Mouse (Mus musculus) adrenal gland, postnatal 10 days (tissue): Measurements from ENCODE around the gene Moxd2. TPM values are rescaled to one million over a fixed set of nuclear protein-coding genes. Genes with fewer than 3 reads are reported as not detected.

ENCODE experiments used
- DNase-seq: peaks from one replicate; pipeline ENCODE4 v3.0.0; 2021; ENCODE audit warnings: mixed read lengths
- long read RNA-seq, 2 experiments: library from polyadenylated mRNA; stranded (forward); transcript quantifications; one replicate each; pipeline ENCODE4 v2.0.0; 2021
- total RNA-seq, 2 experiments: library from RNA; stranded (reverse); gene quantifications; 2 replicates each; pipeline ENCODE4 v1.2.3; 2021

The Moxd2 gene
- total RNA-seq: not detected
- long read RNA-seq, experiment 1: 0 reads
- long read RNA-seq, experiment 2: 0 reads

- no peak for DNase-seq
These were observed at the start of gene Moxd2 for GRCm38 (mm10) chr6:40887394-40887793. TSS of gene Moxd2 (minus strand) at chr6:40887494.

DNA sequence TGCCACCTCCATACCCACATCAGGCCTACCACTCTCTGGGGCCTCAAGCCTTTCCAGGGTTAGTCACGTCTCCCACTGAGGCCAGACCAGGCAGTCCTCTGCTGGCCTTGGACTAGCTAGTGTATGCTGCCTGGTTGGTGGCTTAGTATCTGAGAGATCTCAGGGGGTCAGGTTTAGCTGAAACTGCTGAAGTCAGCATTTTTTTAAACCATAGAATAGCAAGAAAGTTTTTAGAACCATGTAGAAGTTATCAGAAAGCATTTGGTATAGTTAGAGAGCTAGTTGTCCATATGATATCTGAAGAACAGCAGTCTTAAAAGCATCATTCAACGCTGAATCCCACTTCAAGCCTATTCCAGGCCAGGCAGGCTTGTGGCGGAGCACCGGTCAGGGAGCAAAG is 32.7 kb upstream of the Moxd2 start:
- DNase-seq: no peak

- no peak for DNase-seq
These were observed 13.0 kb upstream of the Moxd2 start, which contains the start of gene Prss58 for GRCm38 (mm10) chr6:40900287-40900686. TSS of gene Prss58 (minus strand) at chr6:40900387.

DNA sequence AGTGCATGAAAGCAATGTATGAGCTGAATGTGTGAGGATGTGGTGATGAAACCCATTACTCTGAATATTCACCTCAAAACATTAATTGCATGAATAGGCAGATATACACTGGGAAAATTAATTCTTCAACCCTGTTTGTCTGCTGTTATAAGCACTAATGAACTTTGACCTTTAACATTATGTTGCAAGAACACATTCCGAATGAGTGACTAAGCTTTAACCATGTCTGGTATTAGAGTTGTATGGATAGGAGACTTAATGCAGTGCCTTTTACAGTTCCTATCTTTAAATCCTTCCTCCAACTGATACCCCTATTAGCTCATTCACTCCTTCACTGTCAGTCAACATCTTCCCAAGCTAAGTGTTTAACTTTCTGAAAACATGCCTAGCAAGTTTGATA is 7.4 kb upstream of the Moxd2 start:
- no peak for DNase-seq

DNA sequence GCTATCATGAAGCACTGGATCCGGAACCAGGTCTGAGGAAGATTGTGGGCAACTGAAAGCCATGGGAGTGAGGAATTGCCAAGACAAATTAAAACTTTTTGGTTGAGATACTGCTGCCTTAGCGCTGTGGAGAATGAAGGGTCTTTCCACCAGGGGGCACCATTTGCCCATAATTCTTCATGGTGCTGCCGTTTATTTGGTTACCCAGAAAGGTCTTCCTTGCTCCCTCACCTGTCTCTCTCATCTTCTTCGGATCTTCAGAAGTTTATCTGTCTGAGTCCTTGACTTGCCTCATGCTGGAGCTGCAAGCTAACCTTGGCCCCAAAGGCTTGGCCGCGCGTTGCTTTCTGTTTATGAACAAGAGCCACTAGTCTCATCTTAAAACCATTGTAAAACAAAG is 6.3 kb upstream of the Moxd2 start:
- DNase-seq: peak; percentile 63

- no peak for DNase-seq
These were observed 4.5 kb upstream of the Moxd2 start for GRCm38 (mm10) chr6:40891754-40892153.

DNA sequence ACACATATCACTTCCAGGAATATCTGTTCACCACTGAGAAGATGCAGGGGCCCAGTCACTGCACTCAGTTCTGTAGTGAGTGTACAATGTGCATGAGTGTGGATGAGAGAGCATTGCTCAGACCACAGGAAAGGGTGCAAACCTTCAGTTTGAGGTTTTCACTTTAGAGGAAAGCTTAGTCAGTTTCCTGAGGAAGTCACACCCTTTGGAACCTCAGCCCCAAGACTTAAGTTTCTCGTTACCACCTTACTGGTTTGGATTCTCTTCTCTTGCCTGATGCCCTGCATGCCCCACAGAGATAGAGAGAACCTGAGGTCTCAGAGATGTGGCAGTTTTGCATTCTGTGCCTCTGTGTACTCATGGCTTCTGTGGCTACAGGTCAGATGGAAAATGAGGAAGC is 3.7 kb upstream of the Moxd2 start:
- DNase-seq: no peak

DNA sequence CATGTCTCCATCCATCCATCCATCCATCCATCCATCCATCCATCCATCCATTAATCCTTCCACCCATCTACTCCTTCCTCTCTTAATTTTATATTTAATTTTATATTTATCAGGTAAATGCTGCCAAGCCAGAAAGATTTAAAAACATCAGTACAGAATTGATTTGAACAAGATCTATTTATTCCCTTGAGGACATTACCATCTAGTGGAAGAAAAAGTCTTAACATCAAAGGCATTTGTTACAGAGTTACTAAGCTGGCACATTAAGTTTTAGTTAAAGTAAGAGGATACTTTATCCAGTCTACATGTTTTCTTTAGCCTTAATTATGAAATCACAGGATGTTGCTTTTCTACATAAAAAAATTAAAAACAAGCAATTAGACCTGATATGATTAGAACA is 42.0 kb downstream of the Moxd2 start:
- DNase-seq: no peak

Other genes with a start within 250 kb of the Moxd2 start
- not detected for gene Prss58, start 12.9 kb upstream of the Moxd2 start, total RNA-seq
- not detected for gene 1700074P13Rik, start 53.1 kb upstream of the Moxd2 start, total RNA-seq
- gene Gm4744, start 64.4 kb upstream of the Moxd2 start, total RNA-seq: not detected
- gene 1810009J06Rik, start 77.3 kb upstream of the Moxd2 start, total RNA-seq: not detected
- gene Gm2663, start 112.0 kb upstream of the Moxd2 start, total RNA-seq: not detected
- gene 2210010C04Rik, start 148.0 kb upstream of the Moxd2 start, total RNA-seq: not detected